Mouse (Mus musculus): Measurements from ENCODE around the gene Zfp62. TPM values are rescaled to one million over a fixed set of nuclear protein-coding genes. Genes with fewer than 3 reads are reported as not detected.

The Zfp62 gene
- total RNA-seq, 1 experiment = 25.2 TPM

DNA sequence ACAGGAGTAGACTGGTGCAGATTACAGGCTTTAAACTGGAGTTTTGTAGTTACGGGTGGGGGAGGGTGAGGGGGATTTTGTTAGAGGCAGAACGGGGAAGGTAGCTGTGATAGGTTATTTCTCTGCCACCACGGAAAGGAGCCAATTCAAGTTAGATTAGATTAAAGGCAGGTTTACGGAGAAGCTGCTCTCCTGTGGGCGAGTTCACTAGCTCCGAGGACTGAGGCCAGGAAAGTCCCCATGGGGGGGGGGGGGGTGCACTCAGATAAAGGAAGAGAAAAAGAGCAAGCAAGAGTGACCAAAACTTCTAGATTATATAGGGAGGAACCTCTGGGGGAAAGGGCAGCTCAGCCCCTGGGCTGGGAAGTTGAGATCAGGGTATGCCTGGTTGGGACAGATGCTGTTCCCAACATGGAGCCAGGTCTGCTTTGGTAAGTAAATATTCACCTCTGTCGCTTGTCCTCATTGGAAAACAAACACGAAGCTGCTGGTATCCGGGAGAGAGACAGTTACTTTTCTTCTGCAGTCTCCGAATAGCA, 500 bp upstream of the Zfp62 start:
- peak overlapping the region; percentile 94; the same call in 1 of the 2 replicates for H3K27ac ChIP-seq (ENCODE audit: insufficient read depth, low read depth, low read length, poor library complexity, severe bottlenecking)
- in situ Hi-C loops (cut with MboI; ENCODE audit: low sequenced_read_pairs in 2 of 2, unreplicated experiment in 2 of 2) = no loop called here
- no peak for TF ChIP-seq CHD2 (IDR thresholded peaks at IDR 0.05; ENCODE audit: low read depth, low read length)
- TF ChIP-seq HCFC1 (IDR thresholded peaks at IDR 0.05; ENCODE audit: borderline replicate concordance, insufficient read depth, low read length) = no peak
- no peak for TF ChIP-seq ZC3H11A (IDR thresholded peaks at IDR 0.05; ENCODE audit: borderline replicate concordance, low read depth, low read length)
- no peak for TF ChIP-seq ZNF384 (IDR thresholded peaks at IDR 0.05; ENCODE audit: low read depth, low read length)
- no peak for TF ChIP-seq MAFK (IDR thresholded peaks at IDR 0.05; ENCODE audit: insufficient read depth, low read depth, low read length)
- peak overlapping the region; percentile 78 to 93 for H3K4me3 ChIP-seq (ENCODE audit: insufficient read depth in 1 of 2, low read depth in 1 of 2, low read length in 2 of 2, poor library complexity in 1 of 2, severe bottlenecking in 1 of 2)
- peak overlapping the region; percentile 91 for H3K9ac ChIP-seq (ENCODE audit: insufficient read depth, low read depth, low read length, poor library complexity, severe bottlenecking)
- H3K9me3 ChIP-seq (ENCODE audit: control insufficient read depth, insufficient read depth, low read depth, low read length) = no peaks in the 10 kb centered on the region; the same call in 1 of the 2 replicates
- peaks cover 0 to 3% of the 10 kb centered on the region in 2 experiments; a peak in 2 of 4 replicates for H3K4me1 ChIP-seq (ENCODE audit: control insufficient read depth in 2 of 2, insufficient read depth in 2 of 2, low read length in 2 of 2, poor library complexity in 1 of 2)
- no peaks in the 10 kb centered on the region for H3K36me3 ChIP-seq (ENCODE audit: control insufficient read depth, insufficient read depth, low read length, poor library complexity, severe bottlenecking)
- DNase-seq (ENCODE audit: low read depth, low spot score) = no peak

DNA sequence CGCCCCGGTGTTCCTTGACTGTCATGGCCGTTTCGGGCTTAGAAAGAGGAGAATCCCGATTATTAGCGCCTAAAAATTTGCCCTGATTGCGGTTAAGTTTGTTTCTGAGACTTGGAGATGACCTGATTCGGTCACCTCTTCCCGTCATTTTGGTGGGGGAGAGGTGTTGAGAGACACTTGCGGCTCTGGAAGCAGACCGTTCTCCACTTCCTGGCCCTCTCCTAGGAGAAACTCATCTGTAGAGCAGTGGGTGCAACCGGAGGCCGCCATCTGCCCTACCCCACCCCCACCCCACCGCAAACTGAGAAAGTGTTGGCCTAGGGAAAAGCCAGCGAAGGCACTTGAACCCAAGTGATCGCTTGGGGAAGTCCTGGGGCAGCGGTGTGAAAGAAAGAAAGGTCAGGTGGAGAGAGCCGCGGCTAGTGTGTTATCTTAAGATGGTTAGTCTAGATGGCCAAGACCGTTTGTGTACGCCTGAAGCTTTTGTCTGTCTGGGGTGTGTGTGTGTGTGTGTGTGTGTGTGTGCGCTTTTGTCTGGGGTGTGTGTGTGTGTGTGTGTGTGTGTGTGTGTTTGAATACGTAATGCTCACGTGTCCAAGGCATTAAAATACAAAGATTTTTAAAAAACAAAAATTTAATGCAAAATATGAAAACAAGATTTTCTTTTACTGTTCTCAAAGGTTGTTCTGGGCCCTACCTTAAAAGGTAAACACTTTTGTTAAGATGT, 842 bp downstream of the Zfp62 start:
- Histone ChIP-seq H3K4me1 (ENCODE audit: control insufficient read depth in 2 of 2, insufficient read depth in 2 of 2, low read length in 2 of 2, poor library complexity in 1 of 2) (peaks cover 0 to 3% of the 10 kb centered on the region in 2 experiments; a peak in 2 of 4 replicates), H3K4me3 (ENCODE audit: insufficient read depth in 1 of 2, low read depth in 1 of 2, low read length in 2 of 2, poor library complexity in 1 of 2, severe bottlenecking in 1 of 2) (peak overlapping the region; percentile 78 to 93), H3K36me3 (ENCODE audit: control insufficient read depth, insufficient read depth, low read length, poor library complexity, severe bottlenecking) (no peaks in the 10 kb centered on the region), H3K9me3 (ENCODE audit: control insufficient read depth, insufficient read depth, low read depth, low read length) (no peaks in the 10 kb centered on the region), H3K9ac (ENCODE audit: insufficient read depth, low read depth, low read length, poor library complexity, severe bottlenecking) (peak overlapping the region; percentile 91), H3K27ac (ENCODE audit: insufficient read depth, low read depth, low read length, poor library complexity, severe bottlenecking) (peak overlapping the region; percentile 94)
- TF ChIP-seq CHD2 (IDR thresholded peaks at IDR 0.05; ENCODE audit: low read depth, low read length) (no peak), MAFK (IDR thresholded peaks at IDR 0.05; ENCODE audit: insufficient read depth, low read depth, low read length) (no peak), HCFC1 (IDR thresholded peaks at IDR 0.05; ENCODE audit: borderline replicate concordance, insufficient read depth, low read length) (no peak; the same call in 1 of the 2 replicates), ZC3H11A (IDR thresholded peaks at IDR 0.05; ENCODE audit: borderline replicate concordance, low read depth, low read length) (no peak), ZNF384 (IDR thresholded peaks at IDR 0.05; ENCODE audit: low read depth, low read length) (no peak)
- in situ Hi-C loops (cut with MboI; ENCODE audit: low sequenced_read_pairs in 2 of 2, unreplicated experiment in 2 of 2) = no loop called here
- peak; percentile 51 for DNase-seq (ENCODE audit: low read depth, low spot score)

DNA sequence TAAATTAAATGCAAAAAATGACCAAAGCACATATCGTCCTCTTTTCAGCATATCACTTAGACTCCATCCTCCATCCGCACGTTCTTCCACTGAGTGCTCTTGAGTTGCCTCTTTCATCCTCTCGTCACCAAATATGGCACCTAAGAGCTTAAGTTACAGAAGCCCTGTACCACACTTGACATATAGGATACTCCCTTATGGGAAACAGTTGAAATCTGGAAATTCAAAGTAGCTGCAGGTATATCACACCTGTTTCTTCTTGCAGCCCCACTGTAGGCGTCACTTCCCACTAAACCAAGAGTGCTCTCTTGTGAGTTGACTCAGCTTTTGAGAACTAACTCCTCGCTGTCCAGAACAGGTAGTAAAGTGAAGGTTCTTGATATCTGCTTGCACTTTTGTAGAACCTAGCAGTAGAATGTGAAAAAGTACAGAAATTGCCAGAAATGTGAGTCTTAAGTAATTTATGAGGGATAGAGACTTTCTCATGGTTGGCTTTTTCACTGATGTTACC, 2.0 kb downstream of the Zfp62 start:
- Histone ChIP-seq H3K4me1 (ENCODE audit: control insufficient read depth in 2 of 2, insufficient read depth in 2 of 2, low read length in 2 of 2, poor library complexity in 1 of 2) (peaks cover 0 to 3% of the 10 kb centered on the region in 2 experiments; a peak in 2 of 4 replicates), H3K9ac (ENCODE audit: insufficient read depth, low read depth, low read length, poor library complexity, severe bottlenecking) (no peak overlapping the region), H3K36me3 (ENCODE audit: control insufficient read depth, insufficient read depth, low read length, poor library complexity, severe bottlenecking) (no peaks in the 10 kb centered on the region), H3K9me3 (ENCODE audit: control insufficient read depth, insufficient read depth, low read depth, low read length) (no peaks in the 10 kb centered on the region), H3K4me3 (ENCODE audit: insufficient read depth in 1 of 2, low read depth in 1 of 2, low read length in 2 of 2, poor library complexity in 1 of 2, severe bottlenecking in 1 of 2) (no peak overlapping the region), H3K27ac (ENCODE audit: insufficient read depth, low read depth, low read length, poor library complexity, severe bottlenecking) (no peak overlapping the region)
- DNase-seq (ENCODE audit: low read depth, low spot score) = no peak
- TF ChIP-seq HCFC1 (IDR thresholded peaks at IDR 0.05; ENCODE audit: borderline replicate concordance, insufficient read depth, low read length) (no peak), ZC3H11A (IDR thresholded peaks at IDR 0.05; ENCODE audit: borderline replicate concordance, low read depth, low read length) (no peak), MAFK (IDR thresholded peaks at IDR 0.05; ENCODE audit: insufficient read depth, low read depth, low read length) (no peak), CHD2 (IDR thresholded peaks at IDR 0.05; ENCODE audit: low read depth, low read length) (no peak), ZNF384 (IDR thresholded peaks at IDR 0.05; ENCODE audit: low read depth, low read length) (no peak)
- in situ Hi-C loops (cut with MboI; ENCODE audit: low sequenced_read_pairs in 2 of 2, unreplicated experiment in 2 of 2) = no loop called here

DNA sequence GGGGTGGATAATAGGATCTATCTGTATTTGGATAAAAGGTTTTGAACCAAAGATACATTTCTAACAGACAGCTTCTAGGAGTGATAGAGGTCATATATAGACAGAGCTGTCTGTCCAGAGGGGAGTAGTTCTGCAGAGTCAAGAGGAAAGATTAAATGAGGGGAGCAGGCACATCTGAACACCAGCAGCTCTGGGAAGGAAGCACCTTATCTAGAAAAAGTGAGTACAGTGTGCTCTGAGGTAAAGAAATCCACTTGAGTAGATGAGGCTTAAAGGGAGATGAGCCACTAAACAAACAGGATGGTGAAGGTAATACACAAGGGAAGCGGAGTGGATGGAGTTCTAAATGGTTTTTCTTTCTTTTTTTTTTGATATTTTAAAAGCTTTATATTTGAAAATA, 4.4 kb downstream of the Zfp62 start:
- DNase-seq (ENCODE audit: low read depth, low spot score) = no peak
- H3K9me3 ChIP-seq (ENCODE audit: control insufficient read depth, insufficient read depth, low read depth, low read length) = no peaks in the 10 kb centered on the region
- H3K36me3 ChIP-seq (ENCODE audit: control insufficient read depth, insufficient read depth, low read length, poor library complexity, severe bottlenecking) = no peaks in the 10 kb centered on the region
- no peak overlapping the region for H3K4me3 ChIP-seq (ENCODE audit: insufficient read depth in 1 of 2, low read depth in 1 of 2, low read length in 2 of 2, poor library complexity in 1 of 2, severe bottlenecking in 1 of 2)
- peaks cover 0 to 3% of the 10 kb centered on the region in 2 experiments; a peak in 2 of 4 replicates for H3K4me1 ChIP-seq (ENCODE audit: control insufficient read depth in 2 of 2, insufficient read depth in 2 of 2, low read length in 2 of 2, poor library complexity in 1 of 2)
- in situ Hi-C loops (cut with MboI; ENCODE audit: low sequenced_read_pairs in 2 of 2, unreplicated experiment in 2 of 2) = no loop called here
- no peak overlapping the region for H3K27ac ChIP-seq (ENCODE audit: insufficient read depth, low read depth, low read length, poor library complexity, severe bottlenecking)
- no peak overlapping the region for H3K9ac ChIP-seq (ENCODE audit: insufficient read depth, low read depth, low read length, poor library complexity, severe bottlenecking)
- no peak for TF ChIP-seq HCFC1 (IDR thresholded peaks at IDR 0.05; ENCODE audit: borderline replicate concordance, insufficient read depth, low read length)
- TF ChIP-seq ZNF384 (IDR thresholded peaks at IDR 0.05; ENCODE audit: low read depth, low read length) = no peak
- TF ChIP-seq CHD2 (IDR thresholded peaks at IDR 0.05; ENCODE audit: low read depth, low read length) = no peak
- no peak for TF ChIP-seq ZC3H11A (IDR thresholded peaks at IDR 0.05; ENCODE audit: borderline replicate concordance, low read depth, low read length)
- TF ChIP-seq MAFK (IDR thresholded peaks at IDR 0.05; ENCODE audit: insufficient read depth, low read depth, low read length) = no peak

All from ES-E14 (cell line).